32 mouse cellular contexts compared by ENCODE assay signal in genomic region chr13:91634123-91634522, GRCm38 (mm10).
DNase-seq lines count a peak whose midpoint lies in the region; ATAC-seq and TF ChIP-seq lines count a peak whose summit lies in the region.
"Had no signal": no experiment of that assay in that cellular context is flagged by ENCODE, and none has a peak within 500 bp of the region (broad histone marks: within the 10 kb centered on the region; RNA-seq: fewer than 3 reads in every experiment).

No protein-coding gene starts in this region.

- H3K4me3 ChIP-seq in forebrain, embryonic 14.5 days (ENCODE audit: low read depth, low read length), result no peak overlapping the region
- H3K4me3 ChIP-seq in forebrain, postnatal 0 days (ENCODE audit: low read depth, low read length), result no peak overlapping the region
- H3K4me3 ChIP-seq in kidney, postnatal 0 days (replicated peaks; ENCODE audit: low read depth, low read length), result no peak overlapping the region
- no peak overlapping the region for H3K4me3 ChIP-seq in kidney, embryonic 15.5 days (replicated peaks)
- H3K4me3 ChIP-seq in lung, embryonic 16.5 days (ENCODE audit: low read length), result no peak overlapping the region
- H3K4me3 ChIP-seq: hindbrain, embryonic 10.5 days; hindbrain, embryonic 15.5 days; layer of hippocampus, adult 2 months; left cerebral cortex, adult 2 months; limb, embryonic 13.5 days; liver, embryonic 13.5 days had no signal

- no peak overlapping the region for H3K4me2 ChIP-seq in forebrain, embryonic 14.5 days (ENCODE audit: low read length)
- no peak overlapping the region for H3K4me2 ChIP-seq in forebrain, postnatal 0 days (ENCODE audit: low read depth)
- no peak overlapping the region for H3K4me2 ChIP-seq in kidney, postnatal 0 days (ENCODE audit: low read length)
- H3K4me2 ChIP-seq in kidney, embryonic 15.5 days, result no peak overlapping the region
- no peak overlapping the region for H3K4me2 ChIP-seq in lung, embryonic 16.5 days (ENCODE audit: low read depth, low read length)
- H3K4me2 ChIP-seq: heart, embryonic 11.5 days; hindbrain, embryonic 15.5 days; limb, embryonic 13.5 days; liver, embryonic 13.5 days had no signal

- no peaks in the 10 kb centered on the region for H3K27me3 ChIP-seq in forebrain, embryonic 14.5 days (replicated peaks; ENCODE audit: control insufficient read depth, insufficient read depth, low read length)
- no peaks in the 10 kb centered on the region for H3K27me3 ChIP-seq in forebrain, postnatal 0 days (ENCODE audit: insufficient read depth, low read length)
- H3K27me3 ChIP-seq in kidney, postnatal 0 days (ENCODE audit: insufficient read depth, low read length), result no peaks in the 10 kb centered on the region
- no peaks in the 10 kb centered on the region for H3K27me3 ChIP-seq in kidney, embryonic 15.5 days
- H3K27me3 ChIP-seq in lung, embryonic 16.5 days (ENCODE audit: control insufficient read depth, insufficient read depth, low read depth, low read length), result no peaks in the 10 kb centered on the region
- H3K27me3 ChIP-seq: CH12.LX; hindbrain, embryonic 15.5 days; limb, embryonic 13.5 days; liver, embryonic 13.5 days had no signal

- H3K27ac ChIP-seq in forebrain, embryonic 14.5 days (ENCODE audit: low read depth, low read length), result no peak overlapping the region
- no peak overlapping the region for H3K27ac ChIP-seq in forebrain, postnatal 0 days (ENCODE audit: low read depth, low read length)
- no peak overlapping the region for H3K27ac ChIP-seq in kidney, postnatal 0 days
- no peak overlapping the region for H3K27ac ChIP-seq in kidney, embryonic 15.5 days
- H3K27ac ChIP-seq in lung, embryonic 16.5 days (ENCODE audit: low read length), result no peak overlapping the region
- H3K27ac ChIP-seq: hindbrain, embryonic 10.5 days; hindbrain, embryonic 15.5 days; layer of hippocampus, adult 2 months; left cerebral cortex, adult 2 months; limb, embryonic 13.5 days; liver, embryonic 13.5 days had no signal

- WGBS in forebrain, embryonic 14.5 days, result 75% methylated on average over 7 of the region's 7 CpGs
- WGBS in forebrain, postnatal 0 days, result 67% methylated on average over 7 of the region's 7 CpGs
- 41% methylated on average over 7 of the region's 7 CpGs for WGBS in kidney, postnatal 0 days
- WGBS in kidney, embryonic 15.5 days, result 44% methylated on average over 7 of the region's 7 CpGs
- WGBS in lung, embryonic 16.5 days, result 41% methylated on average over 7 of the region's 7 CpGs

- H3K4me1 ChIP-seq in forebrain, embryonic 14.5 days (ENCODE audit: control insufficient read depth, insufficient read depth, low read length), result no peaks in the 10 kb centered on the region
- no peaks in the 10 kb centered on the region for H3K4me1 ChIP-seq in forebrain, postnatal 0 days (ENCODE audit: insufficient read depth)
- no peaks in the 10 kb centered on the region for H3K4me1 ChIP-seq in kidney, postnatal 0 days (replicated peaks; ENCODE audit: insufficient read depth, low read length)
- H3K4me1 ChIP-seq in kidney, embryonic 15.5 days, result peaks cover 6% of the 10 kb centered on the region; the same call in 1 of the 2 replicates
- no peaks in the 10 kb centered on the region; the same call in 1 of the 2 replicates for H3K4me1 ChIP-seq in lung, embryonic 16.5 days (replicated peaks; ENCODE audit: control insufficient read depth, insufficient read depth, low read length)
- H3K4me1 ChIP-seq: hindbrain, embryonic 10.5 days; hindbrain, embryonic 15.5 days had no signal

- H3K36me3 ChIP-seq in forebrain, embryonic 14.5 days (ENCODE audit: control insufficient read depth, insufficient read depth, low read length), result no peaks in the 10 kb centered on the region
- H3K36me3 ChIP-seq in forebrain, postnatal 0 days (ENCODE audit: insufficient read depth), result no peaks in the 10 kb centered on the region
- H3K36me3 ChIP-seq in kidney, postnatal 0 days (ENCODE audit: insufficient read depth, low read length), result no peaks in the 10 kb centered on the region
- H3K36me3 ChIP-seq in kidney, embryonic 15.5 days, result no peaks in the 10 kb centered on the region
- H3K36me3 ChIP-seq in lung, embryonic 16.5 days (ENCODE audit: control insufficient read depth, insufficient read depth, low read length), result no peaks in the 10 kb centered on the region
- H3K36me3 ChIP-seq: hindbrain, embryonic 10.5 days; hindbrain, embryonic 15.5 days; limb, embryonic 13.5 days; liver, embryonic 13.5 days had no signal

- H3K9me3 ChIP-seq in forebrain, embryonic 14.5 days (replicated peaks; ENCODE audit: control insufficient read depth, low read length), result no peaks in the 10 kb centered on the region
- no peaks in the 10 kb centered on the region for H3K9me3 ChIP-seq in forebrain, postnatal 0 days (ENCODE audit: low read length)
- no peaks in the 10 kb centered on the region for H3K9me3 ChIP-seq in kidney, postnatal 0 days (replicated peaks; ENCODE audit: low read length)
- H3K9me3 ChIP-seq in kidney, embryonic 15.5 days (replicated peaks), result no peaks in the 10 kb centered on the region
- no peaks in the 10 kb centered on the region for H3K9me3 ChIP-seq in lung, embryonic 16.5 days (ENCODE audit: control insufficient read depth, low read length)
- H3K9me3 ChIP-seq: hindbrain, embryonic 10.5 days; hindbrain, embryonic 15.5 days; limb, embryonic 13.5 days; liver, embryonic 13.5 days had no signal

- H3K9ac ChIP-seq in forebrain, embryonic 14.5 days (ENCODE audit: low read length), result no peak overlapping the region
- H3K9ac ChIP-seq in forebrain, postnatal 0 days, result no peak overlapping the region
- no peak overlapping the region for H3K9ac ChIP-seq in kidney, postnatal 0 days (ENCODE audit: low read depth, low read length)
- no peak overlapping the region for H3K9ac ChIP-seq in kidney, embryonic 15.5 days
- H3K9ac ChIP-seq in lung, embryonic 16.5 days (ENCODE audit: low read length), result no peak overlapping the region
- H3K9ac ChIP-seq: hindbrain, embryonic 15.5 days; limb, embryonic 13.5 days; liver, embryonic 13.5 days had no signal

- DNase-seq in forebrain, embryonic 14.5 days (ENCODE audit: low spot score), result no peak
- DNase-seq in forebrain, postnatal 0 days, result no peak
- DNase-seq in kidney, postnatal 0 days (ENCODE audit: low spot score), result peak; percentile 32
- no peak for DNase-seq in lung, postnatal 25 days (ENCODE audit: low spot score)
- DNase-seq in mesoderm, embryonic 11.5 days (ENCODE audit: low read depth, low spot score), result peak; percentile 23
- no peak for DNase-seq in thymus, postnatal 10 days (ENCODE audit: low spot score in 2 of 2)
- DNase-seq: adrenal gland, adult 2 months; adrenal gland, postnatal 36 days; cerebellum, adult 2 months; cerebellum, postnatal 25 days; gastrocnemius, postnatal 25 days; heart, adult 11 months; heart, postnatal 10 days; kidney, adult 11 months; kidney, postnatal 36 days; liver, embryonic 13.5 days; lung, postnatal 14 days; midbrain, embryonic 14.5 days; thymus, adult 2 months; thymus, postnatal 4 days had no signal

- no peak for TF ChIP-seq CTCF in forebrain, postnatal 0 days (IDR thresholded peaks at IDR 0.05; ENCODE audit: low read depth)
- TF ChIP-seq CTCF in kidney, postnatal 0 days (IDR thresholded peaks at IDR 0.05; ENCODE audit: low read depth), result no peak

- ATAC-seq in forebrain, embryonic 14.5 days, result peak; percentile 18; the same call in 1 of the 2 replicates
- no peak for ATAC-seq in forebrain, postnatal 0 days
- ATAC-seq in kidney, postnatal 0 days (replicated peaks; ENCODE audit: low FRiP score, low read depth), result no peak
- no peak for ATAC-seq in kidney, embryonic 15.5 days (replicated peaks; ENCODE audit: low FRiP score)
- 0 out of 2 replicates have a peak, but pooled peaks have one; percentile 51 for ATAC-seq in lung, embryonic 16.5 days (ENCODE audit: low read depth)
- ATAC-seq: activated CD4-positive, CD25-positive, alpha-beta regulatory T cell, adult 4 months; forebrain, embryonic 16.5 days; inflammation-experienced regulatory T-cells, adult 6 months had no signal

Comparison
In these comparisons a context has a peak if more than half of its experiments do, and no peak if none do; other contexts are left out.
1. ATAC-seq: peak in forebrain, embryonic 14.5 days (single experiment) and lung, embryonic 16.5 days (single experiment); none in forebrain, postnatal 0 days (single experiment), kidney, postnatal 0 days (single experiment) and kidney, embryonic 15.5 days (single experiment).
2. DNase-seq: peak in kidney, postnatal 0 days (single experiment) and mesoderm, embryonic 11.5 days (single experiment); none in forebrain, embryonic 14.5 days (single experiment), forebrain, postnatal 0 days (single experiment), lung, postnatal 25 days (single experiment) and thymus, postnatal 10 days (0 of 2).